Mouse (Mus musculus) limb, embryonic 15.5 days (tissue): ENCODE measurements around the gene Atn1. TPM values are rescaled to one million over a fixed set of nuclear protein-coding genes. Genes with fewer than 3 reads are reported as not detected.

ENCODE experiments used
- ATAC-seq: fragments of 200-750 bp; cut with Nextera tagmentation; 2 replicates; pipeline ENCODE4 v1.8.0; 2017; ENCODE audit warnings: low read depth, moderate TSS enrichment; ENCODE audit not compliant: insufficient number of reproducible peaks, low FRiP score, low TSS enrichment
- H3K27ac ChIP-seq: fragments of 300-500 bp; sonication (generic); 2 replicates; pipeline ENCODE4 v1.5.1; 2015; ENCODE audit warnings: moderate library complexity, mild to moderate bottlenecking, inconsistent platforms
- H3K27me3 ChIP-seq: fragments of 300-500 bp; sonication (generic); 2 replicates; pipeline ENCODE4 v1.6.1; 2015; ENCODE audit warnings: inconsistent platforms
- H3K36me3 ChIP-seq: fragments of 300-500 bp; sonication (generic); 2 replicates; pipeline ENCODE4 v1.6.1; 2015; ENCODE audit warnings: inconsistent platforms
- H3K4me1 ChIP-seq: fragments of 300-500 bp; sonication (generic); 2 replicates; pipeline ENCODE4 v1.6.1; 2015; ENCODE audit warnings: inconsistent platforms
- H3K4me2 ChIP-seq: fragments of 300-500 bp; sonication (generic); 2 replicates; pipeline ENCODE4 v1.6.1; 2015; ENCODE audit warnings: mild to moderate bottlenecking, inconsistent platforms
- H3K4me3 ChIP-seq: fragments of 300-500 bp; sonication (generic); 2 replicates; pipeline ENCODE4 v1.5.1; 2015; ENCODE audit warnings: mild to moderate bottlenecking, inconsistent platforms
- H3K9ac ChIP-seq: fragments of 300-500 bp; sonication (generic); 2 replicates; pipeline ENCODE4 v1.6.1; 2015; ENCODE audit warnings: inconsistent platforms
- H3K9me3 ChIP-seq: fragments of 300-500 bp; sonication (generic); 2 replicates; pipeline ENCODE4 v1.6.1; 2016; ENCODE audit warnings: inconsistent platforms
- WGBS: fragments of 180-500 bp; shearing (Covaris S2); methylation state at CpG from one replicate; pipeline ENCODE4 v1.1.7; 2015; 5-methylcytosine and 5-hydroxymethylcytosine counted together
- polyA plus RNA-seq: library from polyadenylated mRNA; unstranded; fragments of >200 nt; fragmentation: Nextera tagmentation; extraction: Ambion mirVana; gene quantifications from 2 replicates; pipeline ENCODE4 v1.2.1, GENCODE M21; 2015

Gene Atn1
- polyA plus RNA-seq, 1 experiment from 2014 or later = 15.7 TPM

DNA sequence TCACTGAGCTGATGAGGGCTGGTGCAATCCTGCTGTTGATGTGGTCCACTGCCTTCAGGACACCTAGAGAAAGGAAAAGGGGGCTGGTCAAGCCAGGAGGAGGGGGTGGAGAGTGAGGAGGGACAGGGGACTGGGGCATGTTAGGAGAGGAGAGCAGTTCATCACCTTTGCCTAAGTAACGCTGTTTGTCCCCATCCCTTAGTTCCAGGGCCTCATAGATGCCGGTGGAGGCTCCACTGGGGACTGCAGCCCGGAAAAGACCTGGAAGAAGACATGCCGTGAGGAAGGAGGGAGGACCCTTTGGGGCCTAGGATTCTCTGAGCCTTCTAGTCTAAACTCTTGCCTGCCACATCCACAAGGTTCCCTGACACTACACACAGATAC lies 11.2 kb upstream of the Atn1 start:
- 48% methylated on average over 4 of the region's 4 CpGs for WGBS
- Histone ChIP-seq H3K9ac (no peak overlapping the region), H3K27me3 (0 out of 2 replicates have a peak, but pooled peaks cover 10% of the 10 kb centered on the region)

DNA sequence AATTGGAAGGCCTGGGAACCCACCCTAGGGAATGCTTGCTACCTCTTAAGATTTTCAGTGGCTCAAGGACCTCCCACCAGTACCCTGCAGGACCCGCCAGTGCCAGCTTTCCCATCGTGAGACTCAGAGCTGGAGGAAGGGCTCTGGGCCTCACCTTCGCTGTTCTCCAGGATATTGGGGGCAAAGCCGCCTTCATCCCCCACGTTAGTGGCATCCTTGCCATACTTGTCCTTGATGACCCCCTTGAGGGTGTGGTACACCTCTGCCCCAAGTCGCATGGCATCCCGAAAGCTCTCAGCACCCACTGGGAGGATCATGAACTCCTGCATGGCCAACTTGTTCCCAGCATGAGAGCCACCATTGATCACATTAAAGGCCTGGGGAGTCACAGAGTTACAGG lies 9.6 kb upstream of the Atn1 start:
- WGBS = 85% methylated on average over 7 of the region's 7 CpGs
- no peak overlapping the region for H3K4me2 ChIP-seq
- H3K4me3 ChIP-seq = no peak overlapping the region
- peaks cover 23% of the 10 kb centered on the region for H3K4me1 ChIP-seq
- ATAC-seq = no peak
- H3K36me3 ChIP-seq = 0 out of 2 replicates have a peak, but pooled peaks cover 4% of the 10 kb centered on the region
- H3K9ac ChIP-seq = no peak overlapping the region
- H3K27ac ChIP-seq = no peak overlapping the region
- no peaks in the 10 kb centered on the region for H3K9me3 ChIP-seq
- 0 out of 2 replicates have a peak, but pooled peaks cover 10% of the 10 kb centered on the region for H3K27me3 ChIP-seq

More for the DNA sequence above, 11.2 kb upstream of the Atn1 start:
- 0 out of 2 replicates have a peak, but pooled peaks cover 4% of the 10 kb centered on the region for H3K36me3 ChIP-seq
- no peak overlapping the region; the same call in 1 of the 2 replicates for H3K4me2 ChIP-seq
- no peak for ATAC-seq
- no peak overlapping the region for H3K4me3 ChIP-seq
- no peaks in the 10 kb centered on the region for H3K9me3 ChIP-seq
- peaks cover 23% of the 10 kb centered on the region for H3K4me1 ChIP-seq
- H3K27ac ChIP-seq = no peak overlapping the region

DNA sequence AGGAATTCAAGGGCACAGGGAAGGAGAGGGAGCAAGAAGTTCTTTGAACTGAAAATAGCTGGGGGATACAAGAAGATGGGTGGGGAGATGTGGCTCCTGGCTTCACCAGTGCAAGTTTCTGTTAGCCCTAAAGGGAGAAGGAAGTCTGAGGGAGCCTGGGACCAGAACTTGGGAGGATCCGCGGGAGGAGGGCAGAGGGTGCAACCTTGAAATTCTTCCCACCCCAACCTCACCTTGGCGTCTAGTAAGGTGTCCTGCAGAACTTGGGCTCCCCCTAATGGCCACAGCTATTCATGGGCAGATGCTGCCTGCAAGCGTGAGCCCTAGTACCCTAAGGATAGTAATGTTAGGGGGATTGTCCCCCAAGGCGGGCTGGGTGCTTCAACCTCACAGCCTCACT lies 2.9 kb upstream of the Atn1 start:
- WGBS = 3% methylated on average over 5 of the region's 5 CpGs
- H3K9ac ChIP-seq = no peak overlapping the region
- no peaks in the 10 kb centered on the region for H3K9me3 ChIP-seq
- H3K4me1 ChIP-seq = peaks cover 37% of the 10 kb centered on the region
- H3K27ac ChIP-seq = peak overlapping the region; percentile 99
- 0 out of 2 replicates have a peak, but pooled peaks cover 2% of the 10 kb centered on the region for H3K36me3 ChIP-seq
- H3K4me2 ChIP-seq = peak overlapping the region; percentile 58; the same call in 1 of the 2 replicates
- 0 out of 2 replicates have a peak, but pooled peaks cover 4% of the 10 kb centered on the region for H3K27me3 ChIP-seq
- H3K4me3 ChIP-seq = peak overlapping the region; percentile 3
- no peak for ATAC-seq

GRCm38 (mm10) chr6:124758849-124759232 lies 2.5 kb upstream of the Atn1 start:
- Histone ChIP-seq H3K36me3 (peaks cover 2% of the 10 kb centered on the region; the same call in 1 of the 2 replicates), H3K4me2 (peak overlapping the region; percentile 58; the same call in 1 of the 2 replicates), H3K27ac (peak overlapping the region; percentile 99), H3K4me3 (peak overlapping the region; percentile 3), H3K9me3 (no peaks in the 10 kb centered on the region), H3K4me1 (peaks cover 42% of the 10 kb centered on the region), H3K9ac (no peak overlapping the region), H3K27me3 (0 out of 2 replicates have a peak, but pooled peaks cover 4% of the 10 kb centered on the region)
- no peak for ATAC-seq
- 41% methylated on average over 2 of the region's 2 CpGs for WGBS

DNA sequence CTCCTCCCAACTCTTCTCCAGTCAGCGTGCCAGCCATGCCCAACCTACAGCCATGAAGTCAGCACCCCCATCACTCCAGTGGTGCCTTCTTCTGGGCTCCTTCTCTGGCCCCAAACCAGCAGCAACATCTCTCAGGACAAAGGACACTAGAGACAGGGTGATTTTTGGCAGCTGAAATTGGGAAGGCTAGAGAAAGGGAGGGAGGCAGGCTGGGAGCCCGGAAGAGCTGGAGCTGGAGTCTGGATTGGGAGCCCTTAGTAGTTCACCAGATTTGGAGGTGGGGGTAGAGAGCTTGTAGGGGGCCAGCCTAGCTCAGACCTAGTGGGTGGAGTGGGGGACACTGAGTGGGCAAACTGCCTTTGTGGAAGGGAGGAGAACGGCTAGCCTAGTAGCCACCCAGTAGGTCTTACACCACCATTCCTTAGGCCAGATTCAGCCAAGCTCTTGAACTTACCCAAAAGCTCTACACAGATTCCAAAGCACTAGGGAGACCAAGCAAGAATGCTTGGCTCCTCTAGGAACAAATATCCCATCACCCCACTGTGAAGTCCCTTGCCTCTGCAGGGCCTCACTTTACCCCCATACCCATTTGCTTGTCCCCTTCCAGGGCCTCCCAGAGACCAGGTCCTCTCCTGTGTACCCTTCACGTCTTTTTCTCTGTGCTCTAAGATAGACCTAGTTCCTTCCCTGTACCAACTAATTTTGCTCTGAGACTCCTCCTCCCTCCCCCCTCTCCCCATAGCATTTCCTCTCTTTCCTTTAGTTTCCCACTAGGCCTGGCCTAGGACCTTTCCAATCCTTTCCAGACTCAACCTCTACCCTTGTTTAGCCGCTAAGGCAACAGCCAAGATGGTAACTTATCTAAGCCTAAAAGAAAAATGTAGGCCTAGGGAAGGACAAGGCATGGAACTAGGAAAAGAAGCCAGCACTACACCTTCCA lies 1.9 kb upstream of the Atn1 start:
- Histone ChIP-seq H3K27me3 (no peaks in the 10 kb centered on the region), H3K9ac (peak overlapping the region; percentile 98), H3K36me3 (peaks cover 5% of the 10 kb centered on the region), H3K4me2 (peak overlapping the region; percentile 58), H3K27ac (peak overlapping the region; percentile 99), H3K9me3 (no peaks in the 10 kb centered on the region), H3K4me3 (peak overlapping the region; percentile 78), H3K4me1 (peaks cover 48% of the 10 kb centered on the region)
- ATAC-seq = peak; percentile 4; the same call in 1 of the 2 replicates
- WGBS = 37% methylated on average over 5 of the region's 5 CpGs

DNA sequence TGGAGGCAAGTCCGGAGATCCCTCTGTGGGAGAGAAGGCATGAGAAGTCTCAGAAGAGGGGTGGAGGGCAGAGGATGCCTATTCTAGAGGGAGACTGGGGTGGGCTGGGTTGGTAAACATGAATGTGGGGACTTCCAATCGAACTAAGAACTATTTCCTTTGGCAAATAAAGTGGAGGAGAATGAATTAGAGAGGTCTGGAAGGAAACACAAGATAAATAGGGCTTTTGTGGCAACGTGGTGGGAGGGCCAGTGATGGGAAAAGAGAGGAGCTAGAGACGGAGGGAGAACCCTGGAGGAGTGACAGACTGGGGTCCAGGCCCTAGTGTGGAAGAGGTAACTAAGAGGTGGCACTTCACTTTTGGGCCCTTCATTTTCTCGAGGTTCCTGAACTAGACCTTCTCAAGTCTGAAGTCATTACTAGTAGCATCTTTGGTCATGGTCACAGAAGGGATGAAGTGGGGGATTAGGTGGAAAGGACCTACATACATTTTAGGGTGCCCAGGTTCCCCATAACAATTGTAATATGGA lies 1.1 kb upstream of the Atn1 start:
- peak overlapping the region; percentile 99 for H3K27ac ChIP-seq
- H3K36me3 ChIP-seq = peaks cover 3% of the 10 kb centered on the region
- peak overlapping the region; percentile 78 for H3K4me3 ChIP-seq
- H3K9ac ChIP-seq = peak overlapping the region; percentile 98
- ATAC-seq = no peak
- H3K27me3 ChIP-seq = no peaks in the 10 kb centered on the region
- peaks cover 48% of the 10 kb centered on the region for H3K4me1 ChIP-seq
- 6% methylated on average over 5 of the region's 5 CpGs for WGBS
- H3K4me2 ChIP-seq = peak overlapping the region; percentile 58
- H3K9me3 ChIP-seq = no peaks in the 10 kb centered on the region

- WGBS = under 1% methylated on average over 42 of the region's 54 CpGs
Measured at GRCm38 (mm10) chr6:124756652-124757350, 477 bp upstream of the Atn1 start.

GRCm38 (mm10) chr6:124755306-124755705 lies 1.0 kb downstream of the Atn1 start:
- 0% methylated on average over 3 of the region's 3 CpGs for WGBS
- Histone ChIP-seq H3K36me3 (peaks cover 7% of the 10 kb centered on the region), H3K4me2 (peak overlapping the region; percentile 62), H3K27me3 (no peaks in the 10 kb centered on the region), H3K4me1 (peaks cover 48% of the 10 kb centered on the region), H3K27ac (peak overlapping the region; percentile 99), H3K9me3 (no peaks in the 10 kb centered on the region), H3K9ac (peak overlapping the region; percentile 98), H3K4me3 (peak overlapping the region; percentile 78)
- no peak for ATAC-seq

More at GRCm38 (mm10) chr6:124756652-124757350, 477 bp upstream of the Atn1 start:
- H3K4me2 ChIP-seq = peak overlapping the region; percentile 58
- H3K36me3 ChIP-seq = peaks cover 3% of the 10 kb centered on the region
- H3K27me3 ChIP-seq = no peaks in the 10 kb centered on the region
- peak overlapping the region; percentile 99 for H3K27ac ChIP-seq
- no peaks in the 10 kb centered on the region for H3K9me3 ChIP-seq
- peak; percentile 83 for ATAC-seq
- H3K9ac ChIP-seq = peak overlapping the region; percentile 98
- peaks cover 48% of the 10 kb centered on the region for H3K4me1 ChIP-seq
- peak overlapping the region; percentile 78 for H3K4me3 ChIP-seq

DNA sequence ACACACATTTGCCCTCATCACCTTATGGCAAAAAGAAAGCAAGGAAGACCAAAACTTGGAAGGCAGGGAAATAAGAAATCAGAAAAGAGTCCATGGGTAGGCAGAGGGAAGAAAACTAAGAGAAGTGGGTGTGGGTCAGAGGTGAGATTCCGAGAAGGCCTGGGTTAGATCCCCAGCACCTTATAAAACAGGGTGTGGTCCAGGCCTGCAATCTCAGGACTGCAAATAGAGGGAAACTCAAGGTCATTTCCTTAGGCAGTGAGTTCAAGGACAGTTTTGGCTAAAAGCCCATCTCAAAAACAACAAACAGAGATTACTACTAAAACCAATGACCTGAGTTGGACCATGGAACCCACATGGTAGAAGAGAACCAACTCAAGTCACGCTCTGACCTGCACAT lies 2.5 kb downstream of the Atn1 start:
- Histone ChIP-seq H3K27ac (no peak overlapping the region), H3K9me3 (no peaks in the 10 kb centered on the region), H3K4me1 (peaks cover 41% of the 10 kb centered on the region), H3K36me3 (peaks cover 19% of the 10 kb centered on the region), H3K4me2 (no peak overlapping the region), H3K9ac (no peak overlapping the region), H3K27me3 (no peaks in the 10 kb centered on the region), H3K4me3 (no peak overlapping the region)
- no peak for ATAC-seq
- WGBS = 83% methylated on average over 2 of the region's 2 CpGs

GRCm38 (mm10) chr6:124750405-124750804 lies 5.9 kb downstream of the Atn1 start:
- ATAC-seq = no peak
- Histone ChIP-seq H3K4me1 (peaks cover 39% of the 10 kb centered on the region), H3K36me3 (peaks cover 43% of the 10 kb centered on the region), H3K27me3 (no peaks in the 10 kb centered on the region), H3K9me3 (no peaks in the 10 kb centered on the region), H3K4me2 (no peak overlapping the region), H3K27ac (no peak overlapping the region), H3K9ac (no peak overlapping the region), H3K4me3 (no peak overlapping the region)
- 80% methylated on average over 8 of the region's 8 CpGs for WGBS
